In the genomic region with DNA sequence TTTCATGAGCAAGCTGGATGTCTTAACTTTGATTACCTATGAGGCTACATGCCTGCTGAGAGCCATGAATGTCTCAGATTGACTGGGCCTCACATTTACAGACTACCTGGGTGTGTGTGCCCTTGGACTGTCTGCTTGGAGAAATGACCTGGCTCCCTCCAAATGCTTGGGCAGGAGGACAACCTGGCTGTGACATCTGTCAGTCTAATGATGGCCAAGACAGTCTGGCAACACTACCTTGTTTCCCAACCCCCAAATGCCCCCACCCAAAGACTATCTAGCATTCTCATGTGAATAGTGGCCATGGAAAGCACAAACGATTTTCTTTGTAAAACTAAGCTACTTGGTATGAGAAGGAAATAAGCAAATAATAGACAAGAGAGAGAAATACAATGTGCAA, we compare ENCODE assay signal across 14 mouse cellular contexts.
"Had no signal": no experiment of that assay in that cellular context is flagged by ENCODE, and none has a peak within 500 bp of the region (broad histone marks: within the 10 kb centered on the region; RNA-seq: fewer than 3 reads in every experiment).

No protein-coding gene starts in this region.

- DNase-seq: kidney, adult 8-10 months; kidney, postnatal 4 days; lung, adult 2 months; lung, postnatal 36 days; right cerebral cortex, adult 18-20 months; right cerebral cortex, postnatal 25 days; thymus, postnatal 4 days had no signal

- H3K36me3 ChIP-seq: limb, embryonic 10.5 days; liver, embryonic 15.5 days; midbrain, embryonic 12.5 days; neural tube, embryonic 13.5 days had no signal

- ATAC-seq: lung, postnatal 0 days had no signal

- H3K4me2 ChIP-seq: liver, embryonic 11.5 days; liver, embryonic 15.5 days; midbrain, embryonic 12.5 days; neural tube, embryonic 13.5 days had no signal

- H3K4me3 ChIP-seq: limb, embryonic 10.5 days; liver, embryonic 15.5 days; midbrain, embryonic 12.5 days; neural tube, embryonic 13.5 days had no signal

- H3K27me3 ChIP-seq: liver, embryonic 15.5 days; midbrain, embryonic 12.5 days; neural tube, embryonic 13.5 days had no signal

- H3K4me1 ChIP-seq: limb, embryonic 10.5 days; liver, embryonic 15.5 days had no signal

- H3K9ac ChIP-seq: liver, embryonic 15.5 days; midbrain, embryonic 12.5 days; neural tube, embryonic 13.5 days had no signal

- H3K27ac ChIP-seq: kidney, postnatal 0 days; limb, embryonic 10.5 days; liver, embryonic 15.5 days; midbrain, embryonic 12.5 days had no signal

- H3K9me3 ChIP-seq: limb, embryonic 10.5 days; liver, embryonic 15.5 days; midbrain, embryonic 12.5 days had no signal
